Mouse (Mus musculus) megakaryocyte, adult 5-6 weeks (primary cell): ENCODE measurements around the gene Igfbp1. TPM values are rescaled to one million over a fixed set of nuclear protein-coding genes. Genes with fewer than 3 reads are reported as not detected.

Experiments used
- ATAC-seq: 2 replicates; pipeline ENCODE4 v1.8.0; 2016; ENCODE audit warnings: mild to moderate bottlenecking, inconsistent platforms; ENCODE audit not compliant: poor library complexity, severe bottlenecking
- total RNA-seq, 2 experiments: library from RNA; stranded (forward) in 1 of 2; stranded (reverse) in 1 of 2; fragments of 153-499, 151-499 nt in 1 of 2; fragments of 221-1000, 200-1000 nt in 1 of 2; gene quantifications; 2 replicates each; pipeline versions ENCODE4 v1.2.3 to v1.2.4; 2015 to 2017

Gene Igfbp1
- total RNA-seq, 2 experiments from 2014 or later = not detected

DNA sequence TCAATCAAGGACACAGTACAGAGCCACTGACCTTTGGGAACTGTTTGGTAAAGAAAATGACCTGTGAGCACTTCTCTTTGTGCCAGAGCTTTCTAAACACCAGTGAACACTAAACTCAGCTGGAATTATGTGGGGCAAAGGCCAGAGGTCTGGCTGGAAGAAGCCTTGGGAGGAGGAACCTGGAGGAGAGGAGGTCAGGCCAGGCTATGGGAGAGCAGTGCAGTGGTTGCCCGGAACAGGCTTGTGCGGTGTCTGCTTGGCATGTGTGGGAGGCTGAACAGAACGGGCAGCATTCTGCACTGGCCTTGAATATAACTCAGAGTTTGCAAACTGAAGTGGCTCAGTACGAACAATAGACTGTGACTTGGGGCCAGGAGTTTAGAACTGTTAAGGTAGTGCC is 32.4 kb downstream of the Igfbp1 start:
- no peak for ATAC-seq

DNA sequence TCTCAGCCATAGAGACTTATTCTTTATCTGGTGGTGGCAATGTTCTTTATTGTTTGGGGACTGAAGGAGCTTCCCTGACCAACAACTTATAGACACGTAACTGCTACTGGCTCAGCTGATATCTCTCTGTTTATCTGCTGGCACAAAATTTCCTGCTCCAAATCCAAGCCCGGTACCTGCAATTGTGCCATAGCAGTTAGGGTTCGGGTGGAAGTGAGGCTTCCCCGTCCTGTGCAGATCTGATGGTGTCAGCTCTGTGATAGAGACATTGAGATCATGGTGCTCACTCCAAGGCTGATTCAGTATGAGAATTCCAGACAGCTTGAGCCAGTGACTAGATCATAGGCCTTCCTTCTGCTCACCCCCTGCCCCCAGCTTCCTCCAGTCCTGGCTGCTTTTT is 34.4 kb downstream of the Igfbp1 start:
- ATAC-seq = no peak

GRCm38 (mm10) chr11:7233333-7233732 is 35.8 kb downstream of the Igfbp1 start:
- no peak for ATAC-seq

- no peak for ATAC-seq
Observed at GRCm38 (mm10) chr11:7234436-7234835, 36.9 kb downstream of the Igfbp1 start.

DNA sequence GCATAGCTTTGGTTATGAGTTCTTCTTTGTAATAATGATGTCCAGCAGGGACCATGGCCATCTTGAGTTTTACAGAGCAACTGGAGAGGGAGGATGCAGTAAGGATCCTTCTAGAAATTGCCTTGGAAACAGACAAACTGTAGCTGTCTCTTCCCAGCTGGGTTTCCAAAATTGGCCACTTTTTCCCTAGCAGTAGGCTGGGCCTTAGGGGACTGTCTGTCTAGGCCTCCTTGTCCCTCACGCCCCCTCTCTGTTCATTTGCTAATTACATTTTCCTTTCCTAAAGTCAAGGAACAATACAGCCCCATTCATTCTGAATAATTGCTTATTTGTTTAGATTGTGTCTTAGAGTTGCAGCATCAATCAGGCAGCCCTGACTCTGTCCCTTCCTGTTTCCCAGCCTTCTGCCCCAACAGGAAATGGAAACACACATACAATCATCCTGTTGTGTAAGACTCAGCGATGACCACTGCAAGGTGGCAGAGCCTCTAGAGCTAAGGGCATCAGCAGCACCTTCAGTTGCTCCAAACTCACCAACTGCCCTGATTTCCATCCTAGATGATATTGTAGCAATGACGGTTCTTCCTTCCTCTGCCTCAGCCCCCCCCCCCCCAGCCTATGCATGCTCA is 37.5 kb downstream of the Igfbp1 start:
- ATAC-seq = no peak

DNA sequence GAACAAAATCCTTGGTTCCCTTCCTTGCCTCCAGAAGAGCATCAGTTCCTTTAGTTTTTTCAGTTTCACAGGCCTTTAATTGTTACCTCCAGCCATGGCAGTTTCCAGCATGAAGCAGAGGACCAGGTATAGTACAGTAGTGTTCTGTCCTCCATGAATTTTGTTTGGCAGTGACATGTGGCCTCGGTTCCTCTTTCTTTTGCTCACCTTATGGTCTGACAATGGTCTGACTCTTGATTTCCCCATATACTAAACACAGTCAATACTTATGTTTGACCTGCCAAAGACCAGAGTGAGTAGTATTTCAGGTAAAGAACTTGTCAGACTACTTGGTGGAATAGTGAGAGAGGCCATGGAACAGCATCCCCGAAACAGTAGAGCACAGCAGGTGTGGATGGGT is 39.2 kb downstream of the Igfbp1 start:
- ATAC-seq = no peak

DNA sequence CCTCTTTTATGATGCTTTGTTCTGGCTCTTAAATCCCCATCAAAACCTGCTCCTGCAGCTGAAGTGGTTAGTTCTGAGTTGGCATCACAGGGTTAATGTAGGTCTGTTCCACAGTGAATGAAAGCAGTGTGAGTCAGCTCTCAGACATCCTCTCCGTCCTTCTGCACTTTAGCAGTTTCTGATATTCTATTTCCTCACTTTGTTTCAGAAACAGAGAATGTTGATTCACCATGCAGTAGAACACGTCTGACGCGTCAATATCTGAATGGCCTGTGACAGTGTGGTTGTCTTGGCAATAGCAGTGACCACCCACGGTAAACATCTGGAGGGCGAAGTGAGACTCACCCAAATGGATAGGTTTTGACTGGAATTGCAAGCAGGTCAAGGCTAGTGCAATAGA is 40.1 kb downstream of the Igfbp1 start:
- ATAC-seq = no peak

- ATAC-seq = no peak
Observed at GRCm38 (mm10) chr11:7238546-7238945, 41.0 kb downstream of the Igfbp1 start.

DNA sequence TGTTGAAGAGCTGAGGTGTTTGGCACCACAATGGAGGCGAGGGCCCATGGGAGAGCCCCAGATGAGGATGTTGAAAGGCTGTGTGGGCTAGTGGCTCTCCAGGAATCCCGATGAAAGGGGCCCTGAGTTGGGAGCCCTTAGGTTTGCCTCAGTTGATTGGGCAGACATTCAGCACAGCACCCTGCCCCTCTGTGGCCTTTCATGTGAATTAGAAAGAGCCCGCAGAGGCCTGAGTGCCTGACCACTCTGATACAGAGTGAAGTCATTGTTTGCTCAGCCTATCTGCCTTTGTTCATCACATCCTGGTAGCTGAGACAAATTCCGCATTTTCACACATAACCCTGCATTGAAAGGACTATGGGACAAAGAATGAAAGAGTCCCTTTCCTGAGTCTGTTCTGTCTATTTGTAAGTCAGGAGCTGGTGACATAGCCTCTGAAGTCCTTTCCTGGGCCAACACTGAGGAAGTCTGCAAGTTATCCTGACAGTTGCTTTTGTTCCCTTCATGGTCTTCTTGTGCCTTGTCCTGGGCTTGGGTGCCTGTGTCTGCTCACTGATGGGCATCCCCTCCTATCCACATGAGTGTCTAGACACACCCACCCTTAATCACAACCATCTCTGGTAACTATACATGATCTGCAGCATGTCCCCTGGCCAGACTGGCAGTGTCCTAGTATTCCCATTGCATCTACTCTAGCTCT is 41.6 kb downstream of the Igfbp1 start:
- ATAC-seq = no peak

- no peak for ATAC-seq
Observed at GRCm38 (mm10) chr11:7244782-7245181, 47.2 kb downstream of the Igfbp1 start.

- no peak for ATAC-seq
Observed at GRCm38 (mm10) chr11:7250415-7250814, 52.8 kb downstream of the Igfbp1 start.

GRCm38 (mm10) chr11:7250870-7251269 is 53.3 kb downstream of the Igfbp1 start:
- ATAC-seq = no peak

Other genes with a start within 250 kb of the Igfbp1 start
- gene Adcy1, start 134.3 kb upstream of the Igfbp1 start, total RNA-seq (2015) = not detected in 2 replicates
- gene Adcy1, start 134.3 kb upstream of the Igfbp1 start, total RNA-seq (2017) = not detected in 2 replicates
- gene Gm11985, start 9.2 kb upstream of the Igfbp1 start, total RNA-seq (2015) = not detected in 2 replicates
- gene Gm11985, start 9.2 kb upstream of the Igfbp1 start, total RNA-seq (2017) = not detected in 2 replicates
- gene Igfbp3, start 16.1 kb downstream of the Igfbp1 start, total RNA-seq (2015) = 0.09 TPM in 1 of 2 replicates, not detected in the other
- gene Igfbp3, start 16.1 kb downstream of the Igfbp1 start, total RNA-seq (2017) = 0.07 and 0.24 TPM in 2 replicates